Mouse (Mus musculus) ovary, postnatal 14 days (tissue): Measurements from ENCODE around the gene Sprr1a.
"Not testable (repeated sequence)": the region's sequence is repeated elsewhere in the genome, so short reads cannot be mapped to it uniquely, and the experiment has no call there.

Source experiments
- DNase-seq: peaks from one replicate; pipeline ENCODE4 v3.0.0; 2022; ENCODE audit warnings: low spot score

The Sprr1a gene

GRCm38 (mm10) chr3:92485863-92486262 lies at the start of gene Sprr1a:
Gene Sprr1a (minus strand): TSS chr3:92485895.
- DNase-seq, result no peak

- no peak for DNase-seq
Measured at GRCm38 (mm10) chr3:92534411-92534810, 48.7 kb upstream of the Sprr1a start, which contains the start of gene 2310046K23Rik. Gene 2310046K23Rik (minus strand): TSS chr3:92534511.

GRCm38 (mm10) chr3:92512325-92512724 lies 26.6 kb upstream of the Sprr1a start:
- DNase-seq, result no peak

- peak; percentile 11 for DNase-seq
Measured at GRCm38 (mm10) chr3:92510786-92511185, 25.1 kb upstream of the Sprr1a start.

- no peak for DNase-seq
Measured at GRCm38 (mm10) chr3:92508185-92508584, 22.5 kb upstream of the Sprr1a start.

GRCm38 (mm10) chr3:92503528-92503927 lies 17.8 kb upstream of the Sprr1a start:
- no peak for DNase-seq

- no peak for DNase-seq
Measured at GRCm38 (mm10) chr3:92500393-92500792, 14.7 kb upstream of the Sprr1a start, which contains the start of gene Sprr4. Gene Sprr4 (minus strand): TSS chr3:92500493.

GRCm38 (mm10) chr3:92490262-92490661 lies 4.6 kb upstream of the Sprr1a start:
- DNase-seq, result not testable (repeated sequence)

- DNase-seq, result no peak
Measured at GRCm38 (mm10) chr3:92486307-92486706, 612 bp upstream of the Sprr1a start.

GRCm38 (mm10) chr3:92481249-92481648 lies 4.4 kb downstream of the Sprr1a start:
- not testable (repeated sequence) for DNase-seq

GRCm38 (mm10) chr3:92470111-92470510 lies 15.6 kb downstream of the Sprr1a start:
- no peak for DNase-seq

- no peak for DNase-seq
Measured at GRCm38 (mm10) chr3:92467424-92467823, 18.3 kb downstream of the Sprr1a start.

- DNase-seq, result no peak
Measured at GRCm38 (mm10) chr3:92466576-92466975, 19.1 kb downstream of the Sprr1a start.

- no peak for DNase-seq
Measured at GRCm38 (mm10) chr3:92458620-92459019, 27.1 kb downstream of the Sprr1a start, which contains the start of gene Sprr3. Gene Sprr3 (minus strand): TSS chr3:92458720.

- DNase-seq, result no peak
Measured at GRCm38 (mm10) chr3:92455151-92455550, 30.5 kb downstream of the Sprr1a start.

GRCm38 (mm10) chr3:92440177-92440576 lies 45.5 kb downstream of the Sprr1a start:
- DNase-seq, result no peak

- no peak for DNase-seq
Measured at GRCm38 (mm10) chr3:92438689-92439088, 47.0 kb downstream of the Sprr1a start, which contains the start of gene Sprr1b. Gene Sprr1b (minus strand): TSS chr3:92438789.
